ENCODE assay signal across 9 mouse cellular contexts in genomic region chr13:47273487-47273886, GRCm38 (mm10).
DNase-seq lines count a peak whose midpoint lies in the region; ATAC-seq lines count a peak whose summit lies in the region.
"Had no signal": no experiment of that assay in that cellular context is flagged by ENCODE, and none has a peak within 500 bp of the region (broad histone marks: within the 10 kb centered on the region; RNA-seq: fewer than 3 reads in every experiment).

No protein-coding gene starts in this region.

- peaks cover 8% of the 10 kb centered on the region for H3K4me1 ChIP-seq in forebrain, embryonic 15.5 days
- no peaks in the 10 kb centered on the region for H3K4me1 ChIP-seq in liver, embryonic 16.5 days (ENCODE audit: control insufficient read depth, low read depth, low read length)

- peak; percentile 60 for ATAC-seq in forebrain, embryonic 15.5 days (replicated peaks)
- ATAC-seq in liver, embryonic 16.5 days (ENCODE audit: low read depth): no peak

- peak overlapping the region; percentile 33 for H3K4me2 ChIP-seq in forebrain, embryonic 15.5 days (replicated peaks)
- peak overlapping the region; percentile 17; the same call in 1 of the 2 replicates for H3K4me2 ChIP-seq in liver, embryonic 16.5 days (ENCODE audit: low read depth, low read length)

- H3K27ac ChIP-seq in forebrain, embryonic 15.5 days (replicated peaks): no peak overlapping the region
- no peak overlapping the region for H3K27ac ChIP-seq in liver, embryonic 16.5 days (ENCODE audit: low read length)

- intact Hi-C loops in left cerebral cortex, postnatal 25 days (cut with DNase I): no loop called here

- H3K9me3 ChIP-seq in forebrain, embryonic 15.5 days: no peaks in the 10 kb centered on the region
- no peaks in the 10 kb centered on the region for H3K9me3 ChIP-seq in liver, embryonic 16.5 days (replicated peaks; ENCODE audit: control insufficient read depth, low read length)

- no peaks in the 10 kb centered on the region for H3K36me3 ChIP-seq in forebrain, embryonic 15.5 days
- H3K36me3 ChIP-seq in liver, embryonic 16.5 days (ENCODE audit: control insufficient read depth, insufficient read depth): no peaks in the 10 kb centered on the region

- H3K4me3 ChIP-seq in forebrain, embryonic 15.5 days: 0 out of 2 replicates have a peak overlapping the region, but pooled peaks have one; percentile 3
- no peak overlapping the region for H3K4me3 ChIP-seq in liver, embryonic 16.5 days (ENCODE audit: low read depth, low read length)
- H3K4me3 ChIP-seq: myocyte had no signal

- no peaks in the 10 kb centered on the region for H3K27me3 ChIP-seq in forebrain, embryonic 15.5 days
- H3K27me3 ChIP-seq in liver, embryonic 16.5 days (ENCODE audit: control insufficient read depth, insufficient read depth, low read depth, low read length): no peaks in the 10 kb centered on the region

- WGBS in forebrain, embryonic 15.5 days: 2% methylated on average over 11 of the region's 11 CpGs
- WGBS in liver, embryonic 16.5 days (ENCODE audit: insufficient replicate concordance): 6% methylated on average over 11 of the region's 11 CpGs

- peak overlapping the region; percentile 11; the same call in 1 of the 2 replicates for H3K9ac ChIP-seq in forebrain, embryonic 15.5 days (replicated peaks)
- H3K9ac ChIP-seq in liver, embryonic 16.5 days (ENCODE audit: low read depth, low read length): no peak overlapping the region

- peak; percentile 13 for DNase-seq in ovary, postnatal 14 days (ENCODE audit: low spot score)
- DNase-seq in ovary, postnatal 36 days (ENCODE audit: low spot score): no peak
- peak; percentile 31 for DNase-seq in thymus, postnatal 4 days
- no peak for DNase-seq in right cerebral cortex, adult 2 months (ENCODE audit: low spot score in 2 of 2)
- DNase-seq in MN1 (ENCODE audit: low spot score): no peak
- DNase-seq in left cerebral cortex, postnatal 25 days (ENCODE audit: low spot score in 2 of 2): no peak

Comparison
In these comparisons a context has a peak if more than half of its experiments do, and no peak if none do; other contexts are left out.
1. DNase-seq: peak in ovary, postnatal 14 days (single experiment) and thymus, postnatal 4 days (single experiment); none in ovary, postnatal 36 days (single experiment), right cerebral cortex, adult 2 months (0 of 2), MN1 (single experiment) and left cerebral cortex, postnatal 25 days (0 of 2).